Mouse (Mus musculus) A20 (cell line): ENCODE measurements around the gene Heg1.

Experiments used
- DNase-seq: peaks from one replicate; pipeline ENCODE4 v3.0.0-alpha.2; 2011; ENCODE audit warnings: low read depth, low spot score

Heg1 gene

DNA sequence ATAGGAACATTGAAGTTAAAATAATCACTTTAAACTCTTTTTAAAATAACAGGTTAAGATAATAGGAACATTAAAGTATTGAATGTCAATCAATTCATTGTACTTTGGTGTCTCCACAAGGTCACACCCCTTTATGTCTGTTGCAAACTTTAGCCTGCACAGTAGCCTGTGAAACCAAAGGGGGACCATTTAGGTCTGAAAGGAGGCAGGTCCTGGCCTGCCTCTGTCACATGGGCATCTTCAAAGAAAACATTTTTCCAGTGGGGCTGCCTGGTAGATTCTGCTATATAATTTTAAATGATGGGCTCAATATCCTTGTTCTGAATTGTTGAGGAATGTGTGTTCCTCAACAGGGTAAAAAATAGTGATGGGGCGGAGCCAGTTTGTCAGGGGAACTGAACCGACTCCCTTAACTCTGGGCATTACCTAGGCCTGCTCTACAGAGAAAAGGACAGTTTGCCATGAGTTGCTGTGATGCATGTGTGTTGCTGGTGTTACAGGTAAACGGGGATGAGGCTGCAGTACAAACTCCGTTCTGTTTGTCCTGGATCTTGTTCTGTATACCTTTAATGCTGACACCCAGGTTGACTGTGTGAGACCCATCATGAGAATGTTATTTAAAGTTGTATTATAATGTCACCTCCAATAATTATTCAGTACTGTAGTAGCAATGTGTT lies 86.7 kb downstream of the Heg1 start:
- no peak for DNase-seq

DNA sequence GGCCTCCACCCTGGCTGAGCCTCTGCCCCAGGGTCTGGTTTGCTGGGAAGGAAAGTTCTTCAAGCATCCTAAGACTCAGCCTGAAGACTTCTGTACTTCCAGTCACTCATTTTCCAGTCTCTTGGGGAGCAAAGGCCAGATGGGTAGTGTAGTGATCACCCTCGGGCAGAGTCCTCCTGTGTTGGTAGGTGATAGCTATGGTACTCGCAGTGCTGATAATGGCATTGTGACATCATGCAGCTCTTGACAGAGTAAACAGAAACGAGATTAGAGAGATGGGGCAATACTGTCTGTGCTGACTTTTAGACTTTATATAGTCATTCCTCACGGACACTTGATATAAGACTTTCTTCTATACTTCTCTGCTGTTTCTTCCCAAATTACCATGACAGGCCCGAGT lies 88.6 kb downstream of the Heg1 start:
- no peak for DNase-seq

DNA sequence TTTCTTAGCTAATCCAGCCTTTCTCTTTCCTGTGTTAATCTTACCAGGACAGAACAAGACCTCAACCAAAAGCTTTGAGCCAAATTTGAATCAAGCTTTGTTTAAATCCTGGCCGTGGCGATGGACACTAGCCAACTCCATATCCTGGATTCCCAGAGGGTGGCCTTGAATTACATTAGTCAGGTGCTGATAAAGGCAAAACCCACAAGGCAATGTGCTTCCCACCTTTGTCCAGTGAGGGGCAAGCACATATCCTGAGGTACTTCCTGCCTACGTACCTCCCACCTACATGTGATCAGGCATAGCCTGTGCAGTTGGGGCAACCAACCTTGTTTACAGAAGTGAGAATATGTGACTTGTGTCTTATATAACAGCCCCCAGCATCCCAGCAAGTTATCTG lies 90.8 kb downstream of the Heg1 start:
- DNase-seq, result no peak

DNA sequence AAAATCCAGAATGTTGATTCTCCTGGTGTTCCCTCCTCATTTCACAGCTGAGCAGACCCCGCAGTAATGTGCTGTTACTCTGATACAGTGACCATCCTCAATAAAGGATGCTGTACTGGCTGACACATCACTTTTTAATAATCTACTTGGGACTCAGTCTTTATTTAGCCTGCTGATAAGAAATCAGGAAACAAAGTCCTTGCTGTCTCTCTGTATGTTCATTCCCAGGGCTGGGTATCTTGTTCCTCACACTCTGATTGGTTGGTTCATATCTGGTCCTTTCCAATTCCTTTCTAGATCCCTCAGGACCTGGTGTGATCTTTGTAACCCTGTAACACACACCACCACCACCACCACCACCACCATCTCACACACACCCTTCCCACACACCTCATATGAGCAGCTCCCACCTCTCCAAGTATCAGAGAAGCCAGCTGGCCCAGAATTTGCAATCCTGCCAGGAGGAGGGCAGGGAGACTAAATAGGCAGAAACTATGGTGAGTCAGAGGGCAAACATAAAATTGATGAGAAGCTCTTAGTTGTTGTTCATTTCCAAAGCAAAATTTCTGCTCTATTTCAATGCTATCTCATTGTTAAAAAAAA lies 91.7 kb downstream of the Heg1 start:
- DNase-seq, result no peak

DNA sequence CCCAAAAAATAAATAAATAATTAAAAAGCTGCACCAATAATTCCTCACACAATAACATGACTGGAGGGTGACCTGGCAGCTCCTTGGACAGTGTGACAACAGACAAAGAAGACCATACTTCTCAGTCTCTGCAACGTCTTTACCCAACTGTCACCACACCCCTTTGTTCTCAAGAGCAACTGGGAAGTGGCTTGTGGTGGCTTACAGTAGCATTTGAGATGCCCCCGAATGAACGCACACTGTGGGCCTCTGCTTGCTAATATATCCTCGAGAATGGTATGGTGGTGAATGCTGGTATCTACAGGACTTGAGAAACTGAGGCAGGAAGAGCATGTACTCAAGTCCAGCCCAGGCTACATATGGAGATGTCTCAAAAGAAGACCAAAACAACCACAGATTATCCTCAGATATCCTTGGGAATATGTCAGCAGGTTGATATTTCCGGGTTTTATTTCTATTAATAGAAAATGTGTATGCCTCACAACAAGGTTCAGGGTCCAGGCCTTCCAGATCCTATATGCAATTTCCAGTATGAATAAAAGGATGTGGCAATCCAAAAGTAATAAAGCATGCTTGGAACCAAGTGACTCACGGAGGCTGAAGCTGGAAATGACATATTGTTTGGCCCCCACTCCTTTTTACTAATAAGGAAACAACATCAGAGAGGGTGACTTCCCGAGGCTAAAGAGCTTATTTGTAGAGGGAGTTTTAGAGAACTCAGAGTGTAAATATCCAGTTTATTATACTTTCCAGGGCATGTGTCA lies 92.8 kb downstream of the Heg1 start:
- DNase-seq, result no peak

DNA sequence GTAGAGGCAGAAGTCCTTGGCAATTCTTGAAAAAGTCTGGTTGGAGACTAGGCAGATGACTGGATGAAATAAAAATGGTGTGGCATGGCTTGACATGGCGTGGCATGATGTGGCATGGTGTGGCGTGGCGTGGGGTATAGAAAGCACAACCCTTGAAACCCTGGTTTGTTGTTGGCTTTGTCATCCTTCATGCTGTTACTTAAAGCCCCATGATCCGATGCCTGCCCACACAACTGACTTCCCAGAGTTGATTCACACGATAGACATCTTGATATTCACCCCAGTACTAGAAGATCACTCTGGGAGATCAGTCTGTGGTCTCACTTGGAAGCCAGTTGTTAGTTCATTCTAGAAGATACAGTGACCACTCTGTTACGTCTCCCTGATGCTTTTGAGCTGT lies 93.4 kb downstream of the Heg1 start:
- no peak for DNase-seq

DNA sequence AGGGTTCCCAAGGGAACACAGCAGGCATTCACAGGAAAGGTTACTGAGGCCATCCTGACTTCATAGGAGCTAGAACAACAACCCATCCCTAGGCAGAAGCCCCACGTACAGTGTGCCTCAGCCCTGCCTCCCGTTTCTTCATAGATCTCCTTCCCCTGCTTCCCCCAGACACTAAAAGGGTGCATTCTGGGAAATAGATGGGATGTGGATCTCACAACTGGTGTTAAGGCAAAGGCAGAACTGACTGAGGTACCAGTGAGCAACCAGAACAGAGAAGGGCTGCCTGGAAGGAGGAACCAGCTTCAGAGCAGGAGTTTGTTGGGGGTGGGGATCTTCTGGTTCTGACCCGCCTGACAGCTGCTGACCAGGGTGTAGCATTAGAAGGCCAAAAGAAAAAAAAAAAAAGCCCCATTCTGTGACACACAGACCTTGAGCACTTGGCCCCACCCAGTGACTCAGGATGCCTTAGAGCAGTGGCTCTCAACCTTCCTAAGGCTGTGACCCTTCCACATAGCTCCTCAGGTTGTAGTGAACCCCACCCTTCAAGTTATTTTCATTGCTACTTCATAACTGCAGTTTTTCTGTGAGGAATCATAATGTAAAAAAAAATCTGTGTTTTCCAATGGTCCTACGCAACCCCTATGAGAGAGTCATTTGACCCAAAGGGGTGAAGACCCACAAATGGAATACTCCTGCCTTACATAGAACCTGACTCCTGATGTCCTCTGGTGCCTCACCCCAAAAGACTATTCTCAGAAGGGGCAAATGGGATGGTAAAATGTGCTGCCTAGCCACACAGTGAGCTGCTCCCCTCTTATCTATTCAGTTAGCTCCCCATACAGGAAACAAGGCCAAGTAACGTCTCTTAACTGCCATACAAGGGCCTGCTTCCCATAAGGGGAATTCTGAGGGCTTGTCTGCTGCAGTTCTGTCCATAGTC lies 97.9 kb downstream of the Heg1 start:
- DNase-seq, result no peak

DNA sequence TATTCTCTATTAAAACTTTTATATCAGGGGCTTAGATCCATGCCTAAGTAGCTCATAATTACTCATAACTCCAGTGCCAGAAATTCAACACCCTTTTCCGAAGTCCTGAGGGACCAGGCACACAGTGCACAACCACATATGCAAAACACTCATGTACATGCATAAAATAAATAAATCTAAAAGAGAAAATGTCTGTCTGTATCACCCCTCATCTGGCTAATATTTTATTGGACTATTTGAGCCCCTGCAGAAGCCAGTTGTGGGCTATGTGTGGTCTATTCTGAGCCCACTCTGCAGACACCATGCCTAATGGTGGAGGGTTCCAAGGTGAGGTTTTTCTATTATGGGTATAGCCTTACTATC lies 98.5 kb downstream of the Heg1 start:
- no peak for DNase-seq

DNA sequence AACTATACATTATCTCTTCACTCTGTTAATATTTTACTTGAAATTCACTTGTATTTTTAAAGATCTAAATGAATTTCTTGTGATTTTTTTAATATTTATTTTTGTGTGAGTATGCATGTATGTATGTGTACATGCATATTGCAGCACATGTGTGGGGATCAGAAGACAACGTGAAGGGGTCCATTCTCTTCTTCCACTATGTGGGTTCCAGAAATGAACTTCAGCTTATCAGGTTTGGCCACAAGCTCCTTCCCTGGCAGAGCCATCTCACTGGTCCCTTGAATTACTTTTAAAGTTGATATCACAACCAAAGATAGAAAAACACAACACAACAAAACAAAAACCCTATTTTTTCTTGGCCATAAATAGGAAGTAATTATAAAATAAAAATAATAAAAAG lies 100.4 kb downstream of the Heg1 start:
- DNase-seq, result no peak

DNA sequence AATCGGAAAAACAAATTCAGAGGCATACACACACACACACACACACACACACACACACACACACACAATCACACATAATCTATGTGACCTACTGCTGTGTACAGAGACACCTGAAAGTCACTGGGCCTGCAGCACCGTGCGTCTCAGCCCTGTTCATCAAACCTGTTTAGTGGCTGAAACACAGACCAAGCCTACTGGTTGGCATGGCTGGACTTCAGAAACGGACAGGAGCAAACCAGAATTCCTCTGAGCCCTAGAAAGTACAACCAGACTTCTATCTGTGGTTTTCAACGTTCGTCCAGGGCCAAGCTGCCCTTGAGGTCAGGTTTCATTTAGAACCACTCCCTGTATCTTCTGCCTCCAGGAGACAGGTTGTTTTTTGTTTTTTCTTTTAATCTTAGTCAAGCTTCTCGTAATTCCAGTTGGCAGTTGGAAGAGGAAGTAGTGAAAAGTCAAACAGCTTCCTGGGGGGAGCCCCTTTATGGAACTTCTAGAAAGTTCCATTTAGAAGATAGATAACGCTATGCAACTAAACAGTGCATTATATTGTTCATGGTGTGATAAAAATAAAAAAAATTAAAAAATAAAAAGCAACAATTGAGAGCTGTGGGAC lies 101.0 kb downstream of the Heg1 start:
- DNase-seq, result no peak

DNA sequence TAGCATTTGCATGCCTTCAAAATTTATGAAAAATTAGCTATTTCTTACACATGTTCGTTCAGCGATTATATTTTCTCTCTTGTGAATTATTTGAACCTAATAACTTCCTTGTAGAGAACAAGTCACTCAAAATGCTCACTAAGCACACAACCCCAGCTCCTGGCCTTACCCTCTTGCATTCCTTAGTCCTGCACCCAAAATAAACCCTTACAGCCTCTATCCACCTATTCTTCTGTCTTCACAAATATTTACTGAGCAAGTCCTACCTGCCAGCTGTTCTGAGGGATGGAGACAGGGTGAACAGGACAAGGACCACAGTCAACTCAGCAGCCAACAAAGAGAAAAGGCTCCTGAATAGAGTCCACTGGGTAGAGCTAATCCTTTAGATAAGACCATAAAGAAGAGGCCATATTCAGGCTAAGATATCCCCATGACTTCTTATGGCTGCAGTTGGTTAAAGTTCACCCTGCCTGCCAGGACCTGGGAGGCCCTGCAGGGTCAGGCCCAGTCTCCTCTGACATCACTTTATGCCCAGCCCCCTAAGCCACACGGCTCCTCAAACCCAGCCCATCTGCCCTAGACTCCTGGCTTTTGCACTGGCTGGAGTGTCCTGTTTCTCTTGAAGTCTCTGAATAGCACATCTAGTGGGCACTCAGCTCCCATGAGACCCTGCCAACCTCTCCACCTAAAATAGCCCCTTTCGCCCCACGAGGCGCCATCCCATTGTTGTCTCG lies 102.7 kb downstream of the Heg1 start:
- DNase-seq, result no peak

DNA sequence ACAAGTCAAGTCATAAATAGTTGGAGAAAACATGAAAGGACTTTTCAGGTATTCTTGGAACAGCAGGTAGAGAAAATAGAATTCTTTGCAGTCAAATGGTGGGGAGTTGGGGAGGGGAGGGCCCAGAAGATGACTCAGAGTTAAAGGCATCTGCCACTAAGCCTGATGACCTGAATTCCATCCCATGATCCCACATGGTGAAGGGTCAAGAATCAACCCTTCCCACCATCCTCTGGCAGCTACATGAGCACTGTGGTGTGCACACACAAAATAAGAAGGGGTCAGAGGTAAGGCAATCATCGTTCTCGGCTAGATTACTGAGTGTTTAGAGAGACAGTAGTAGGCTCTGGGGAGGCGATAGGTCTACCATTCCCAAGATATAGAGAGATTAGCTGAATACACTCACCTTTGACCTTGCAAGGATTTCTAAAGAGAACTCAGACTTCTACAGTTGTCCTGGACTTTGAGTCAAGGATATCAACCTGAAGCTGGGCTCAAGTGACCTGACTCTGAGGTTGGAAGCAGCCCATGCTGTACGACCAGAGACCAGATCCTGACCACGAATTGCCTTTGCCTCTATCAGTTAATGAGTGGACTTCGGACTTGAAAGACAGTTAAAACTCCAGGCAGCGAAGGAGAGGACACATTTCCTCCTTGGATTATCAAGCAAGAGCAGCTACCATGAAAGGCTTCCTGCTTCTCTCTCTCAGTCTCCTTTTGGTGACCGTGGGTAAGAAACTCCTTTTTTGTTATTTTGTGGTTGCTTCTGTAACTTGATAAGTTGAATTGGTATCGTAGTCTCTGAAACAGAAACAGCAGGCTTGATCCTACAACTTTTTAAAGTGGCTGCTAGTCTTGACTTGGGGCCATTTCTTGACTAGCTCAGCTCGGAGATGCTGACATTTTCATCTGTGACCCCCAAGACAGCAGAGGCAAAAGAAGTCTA lies 109.9 kb downstream of the Heg1 start, which contains the start of gene Muc13:
Muc13 (plus strand) TSS at position 192 of the 946 bp plus-strand sequence.
- DNase-seq, result no peak

DNA sequence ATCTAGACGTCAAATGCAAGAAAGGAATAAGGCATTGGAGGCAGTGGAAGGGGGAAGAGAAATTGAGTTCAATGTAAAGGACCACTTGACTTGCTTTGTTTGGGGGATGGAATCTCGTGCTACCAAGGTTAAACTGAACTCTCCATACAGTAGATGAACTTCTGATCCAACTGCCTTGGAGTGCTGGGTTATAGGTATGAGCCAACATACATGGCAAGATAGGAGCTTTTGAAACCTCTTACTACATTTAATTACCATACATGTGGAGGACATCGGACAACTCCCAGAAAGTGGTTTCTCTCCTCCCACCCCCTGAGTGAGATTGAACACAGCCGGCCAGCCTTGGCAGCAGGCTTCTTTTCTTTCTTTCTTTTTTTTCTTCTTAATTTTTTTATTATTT lies 110.9 kb downstream of the Heg1 start:
- no peak for DNase-seq

DNA sequence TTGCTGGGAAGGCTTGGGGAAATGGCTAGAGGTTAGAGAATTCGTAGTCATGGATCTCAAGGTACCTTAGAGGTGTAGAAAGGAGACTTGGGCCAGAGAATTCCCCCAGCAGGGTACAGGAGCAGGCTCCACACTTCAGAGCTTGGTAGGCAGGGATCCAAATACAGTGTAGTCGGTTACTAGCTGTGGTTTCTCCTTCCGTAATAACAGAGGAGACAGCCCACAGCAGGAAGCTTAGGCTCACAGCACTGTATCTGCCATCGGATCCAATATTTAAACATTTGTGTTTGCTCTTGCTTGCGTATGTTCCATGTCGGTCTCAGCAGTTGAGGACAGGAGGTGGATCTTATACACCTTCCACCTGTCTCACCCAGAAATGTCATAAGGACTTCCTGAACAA lies 111.7 kb downstream of the Heg1 start:
- no peak for DNase-seq

DNA sequence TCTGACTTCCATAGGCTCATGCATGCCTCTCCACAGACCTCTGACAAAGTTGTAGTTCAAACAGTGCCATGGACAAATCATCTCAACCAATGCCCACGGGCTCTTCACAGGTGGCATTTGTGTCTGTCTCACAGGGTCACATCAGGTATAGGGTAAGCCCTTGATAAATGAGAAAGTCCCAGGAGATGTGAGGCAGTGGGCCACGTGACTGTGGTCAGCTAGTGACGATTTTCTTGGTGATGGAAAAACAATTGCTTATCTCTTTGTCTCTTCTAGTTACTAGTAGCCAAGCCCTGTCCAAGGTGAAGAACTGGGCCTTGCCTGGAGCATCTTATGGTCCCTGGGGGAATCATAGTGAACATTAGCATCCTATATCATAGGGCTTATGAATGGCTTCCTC lies 112.6 kb downstream of the Heg1 start:
- DNase-seq, result no peak

DNA sequence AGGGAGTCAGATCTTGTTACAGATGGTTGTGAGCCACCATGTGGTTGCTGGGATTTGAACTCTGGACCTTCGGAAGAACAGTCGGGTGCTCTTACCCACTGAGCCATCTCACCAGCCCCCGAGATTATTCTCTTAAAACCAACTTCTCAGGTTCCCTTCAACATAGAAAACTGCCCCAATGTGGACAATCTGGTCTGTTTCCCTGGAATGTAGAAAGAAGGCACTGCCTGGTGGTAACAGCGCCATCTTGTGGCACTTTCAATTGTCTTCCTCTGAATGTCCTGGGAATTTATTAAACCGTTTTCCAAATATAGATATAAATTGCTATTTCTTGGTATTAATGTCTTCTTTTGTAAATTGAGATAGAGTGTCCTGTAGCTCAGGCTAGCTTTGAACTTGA lies 113.7 kb downstream of the Heg1 start:
- peak; percentile 26 for DNase-seq

DNA sequence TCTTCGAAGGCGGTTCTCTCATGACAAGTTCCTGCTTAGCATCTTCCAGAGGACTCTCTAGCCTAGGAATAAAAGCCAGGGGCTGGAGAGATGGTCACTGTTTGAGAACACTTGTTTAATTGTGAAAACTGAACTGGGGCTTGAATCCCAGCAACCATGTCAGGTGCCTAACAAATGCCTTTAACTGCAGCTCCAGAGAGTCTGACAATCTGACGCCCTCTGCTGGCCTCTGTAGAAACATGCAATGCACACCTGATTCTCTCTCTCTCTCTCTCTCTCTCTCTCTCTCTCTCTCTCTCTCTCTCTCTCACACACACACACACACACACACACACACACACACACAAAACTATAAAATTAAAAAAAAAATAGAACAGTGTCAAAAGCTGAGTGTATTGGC lies 125.8 kb downstream of the Heg1 start:
- peak; percentile 48 for DNase-seq

DNA sequence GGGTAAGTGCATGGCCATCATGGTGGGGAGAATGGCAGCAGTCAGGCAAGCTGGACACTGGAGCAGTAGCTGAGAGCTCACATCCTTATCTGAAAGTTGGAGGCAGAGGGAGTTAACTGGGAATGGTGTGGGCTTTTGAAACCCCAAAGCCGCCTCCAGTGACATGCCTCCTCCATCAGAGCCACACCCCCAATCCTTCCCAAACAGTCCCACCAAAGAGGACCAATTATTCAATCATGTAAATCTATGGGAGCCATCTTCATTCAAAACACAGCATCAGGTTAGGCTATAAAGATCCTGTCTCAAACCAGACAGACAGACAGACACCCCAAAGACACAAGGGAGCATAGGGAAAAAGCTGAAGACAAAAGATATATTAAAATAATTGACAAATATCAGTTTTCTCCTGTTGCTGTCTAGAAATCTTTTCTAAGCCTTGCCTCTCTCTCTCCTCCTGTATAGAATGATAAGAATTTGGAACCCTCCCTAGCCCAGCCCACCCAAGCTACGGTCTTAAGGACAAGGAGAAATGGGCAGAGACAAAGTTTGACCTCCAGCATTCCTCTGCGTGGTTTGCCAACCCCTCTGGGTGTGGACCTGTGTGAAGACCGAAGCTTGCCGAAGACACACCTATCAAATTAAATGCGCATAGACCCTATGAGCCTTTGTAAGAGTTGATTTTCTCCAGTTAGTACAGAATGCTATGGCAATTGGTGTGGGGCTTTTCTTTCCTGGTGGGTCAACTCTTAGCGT lies 134.4 kb downstream of the Heg1 start:
- DNase-seq, result no peak
